Mouse (Mus musculus) left cerebral cortex, postnatal 36 days (tissue): ENCODE measurements around the gene Wee1. TPM values are rescaled to one million over a fixed set of nuclear protein-coding genes. Genes with fewer than 3 reads are reported as not detected.
"Not testable (repeated sequence)": the region's sequence is repeated elsewhere in the genome, so short reads cannot be mapped to it uniquely, and the experiment has no call there.

Source experiments
- DNase-seq, 2 experiments: peaks; one replicate each; pipeline ENCODE4 v3.0.0; 2021 to 2022; ENCODE audit warnings: low spot score in 2 of 2, mixed read lengths in 1 of 2
- intact Hi-C: fragments of 180-260 bp; cut with DNase I; formaldehyde crosslinking; loops from one replicate; pipeline ENCODE4 v1.15.1; 2025
- total RNA-seq, 2 experiments: library from RNA; stranded (reverse); gene quantifications; 2 replicates each; pipeline ENCODE4 v1.2.3; 2021

The Wee1 gene
- total RNA-seq, 2 experiments from 2014 or later: 24.7 to 25.0 TPM

DNA sequence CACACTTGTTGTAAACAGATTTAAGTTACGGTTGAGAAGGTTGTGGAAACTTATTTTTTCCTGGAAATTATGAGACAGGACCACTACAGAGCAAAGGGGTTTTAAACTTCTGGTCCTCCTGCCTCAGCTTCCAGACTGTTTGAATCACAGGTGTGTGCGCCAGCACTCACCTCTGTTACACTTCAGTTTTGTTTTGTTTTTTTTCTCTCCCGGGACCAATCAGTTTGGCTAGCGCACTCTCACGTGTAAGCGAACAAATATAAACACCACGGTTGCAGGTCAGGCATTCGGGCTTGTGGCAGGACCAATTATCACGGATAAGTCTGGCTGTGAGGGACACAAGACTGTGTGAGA, 707 bp upstream of the Wee1 start:
- no peak for DNase-seq
- intact Hi-C loops: no loop called here

DNA sequence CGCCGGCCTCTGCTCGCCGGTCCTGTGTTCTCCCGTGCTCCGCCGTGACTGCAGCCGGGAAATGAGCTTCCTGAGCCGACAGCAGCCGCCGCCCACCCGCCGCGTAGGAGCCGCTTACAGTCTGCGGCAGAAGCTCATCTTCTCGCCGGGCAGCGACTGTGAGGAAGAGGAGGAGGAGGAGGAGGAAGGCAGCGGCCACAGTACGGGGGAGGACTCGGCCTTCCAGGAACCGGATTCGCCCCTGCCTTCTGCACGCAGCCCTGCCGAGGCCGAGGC, 381 bp downstream of the Wee1 start:
- peak in 1 of 2 experiments; percentile 79 for DNase-seq
- intact Hi-C loops: no loop called here

GRCm38 (mm10) chr7:110122565-110123422, 948 bp downstream of the Wee1 start:
- intact Hi-C loops: no loop called here
- DNase-seq: peak; percentile 63 to 72

GRCm38 (mm10) chr7:110123844-110124555, 2.2 kb downstream of the Wee1 start:
- intact Hi-C loops: no loop called here
- no peak for DNase-seq

DNA sequence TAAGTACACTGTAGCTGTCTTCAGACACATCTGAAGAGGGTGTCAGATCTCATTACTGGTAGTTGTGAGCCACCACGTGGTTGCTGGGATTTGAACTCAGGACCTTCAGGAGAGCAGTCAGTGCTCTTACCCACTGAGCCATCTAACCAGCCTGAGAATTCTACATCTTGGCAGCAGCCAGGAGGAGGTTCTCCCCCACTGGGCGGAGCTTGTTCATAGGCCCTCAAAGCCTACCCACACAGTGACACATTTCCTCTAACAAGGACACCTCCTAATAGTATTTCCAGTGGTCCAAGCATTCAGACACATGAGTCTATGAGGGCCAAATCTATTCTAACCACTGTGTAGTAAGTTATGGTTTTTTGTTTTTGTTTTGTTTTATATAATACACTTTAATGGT, 6.7 kb downstream of the Wee1 start:
- no peak for DNase-seq
- intact Hi-C loops: no loop called here

GRCm38 (mm10) chr7:110132272-110132671, 10.4 kb downstream of the Wee1 start:
- DNase-seq, intact Hi-C loops: not testable (repeated sequence)

GRCm38 (mm10) chr7:110133988-110134387, 12.1 kb downstream of the Wee1 start:
- DNase-seq: no peak
- intact Hi-C loops: no loop called here

- DNase-seq: no peak
- intact Hi-C loops: no loop called here
Observed at GRCm38 (mm10) chr7:110138538-110138937, 16.7 kb downstream of the Wee1 start.

DNA sequence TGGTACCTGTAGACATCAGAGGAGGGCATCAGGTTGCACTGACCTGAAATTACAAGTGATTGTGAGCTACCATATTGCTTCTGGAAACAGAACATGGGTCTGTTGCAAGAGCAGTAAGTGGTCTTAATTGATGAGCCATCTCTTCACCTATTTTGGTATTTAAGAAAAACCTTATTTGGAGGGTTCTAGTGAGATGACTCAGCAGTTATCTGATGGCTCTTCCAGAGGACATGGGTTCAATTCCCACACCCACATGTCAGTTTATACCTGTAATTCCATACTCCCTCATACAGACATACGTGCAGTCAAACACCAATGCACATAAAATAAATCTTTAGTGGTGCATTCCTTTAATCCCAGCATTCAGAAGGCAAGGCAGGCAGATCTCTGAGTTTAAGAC, 22.0 kb downstream of the Wee1 start:
- DNase-seq: no peak
- intact Hi-C loops: no loop called here

DNA sequence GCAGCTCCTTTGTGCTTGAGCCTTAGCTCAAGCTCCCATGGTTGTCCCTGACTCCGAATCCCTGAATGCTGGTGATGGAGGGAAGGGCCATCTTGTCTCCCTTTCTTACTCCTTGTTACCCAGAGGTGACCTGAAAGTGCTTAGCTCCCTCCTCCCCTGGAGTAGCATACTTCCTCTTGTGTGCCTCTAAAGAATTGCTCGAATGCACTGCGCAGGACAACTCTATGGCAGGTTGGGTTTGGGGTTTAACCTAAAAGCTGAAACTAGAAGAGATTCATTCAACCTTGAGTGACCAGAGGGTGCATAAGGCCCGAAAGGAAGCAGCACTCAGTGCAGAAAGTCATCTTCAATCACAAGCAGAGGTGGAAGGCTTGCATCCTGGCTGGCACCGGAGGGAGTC, 31.0 kb downstream of the Wee1 start:
- intact Hi-C loops: no loop called here
- no peak for DNase-seq

DNA sequence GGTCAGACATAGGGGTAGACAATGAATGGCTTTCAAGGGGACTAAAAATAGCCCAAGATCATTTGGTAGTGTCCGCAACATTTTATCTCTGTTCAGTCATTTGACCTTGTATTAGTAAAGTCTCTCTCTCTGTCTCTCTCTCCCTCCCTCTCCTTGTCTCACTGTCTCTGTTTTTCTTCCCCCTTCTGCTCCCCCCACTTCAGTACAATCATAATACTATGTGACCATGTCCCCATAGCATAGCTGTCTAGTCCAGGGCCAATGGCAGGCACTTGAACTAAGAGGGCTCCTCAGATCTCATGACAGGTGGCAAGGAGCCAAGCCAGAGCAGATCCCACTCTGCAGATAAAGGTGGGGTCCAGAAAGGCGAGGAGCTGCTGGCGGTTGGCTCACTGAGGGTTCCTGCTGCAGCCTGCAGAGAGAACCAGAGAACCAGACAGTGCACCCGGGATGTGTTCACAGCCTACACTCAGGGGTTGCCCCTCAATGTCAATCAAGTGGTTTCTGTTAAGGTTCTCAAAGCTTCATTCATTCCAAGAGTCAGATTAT, 34.9 kb downstream of the Wee1 start:
- no peak for DNase-seq
- intact Hi-C loops: no loop called here

- no peak for DNase-seq
- intact Hi-C loops: no loop called here
Observed at GRCm38 (mm10) chr7:110157261-110157910, 35.5 kb downstream of the Wee1 start.

DNA sequence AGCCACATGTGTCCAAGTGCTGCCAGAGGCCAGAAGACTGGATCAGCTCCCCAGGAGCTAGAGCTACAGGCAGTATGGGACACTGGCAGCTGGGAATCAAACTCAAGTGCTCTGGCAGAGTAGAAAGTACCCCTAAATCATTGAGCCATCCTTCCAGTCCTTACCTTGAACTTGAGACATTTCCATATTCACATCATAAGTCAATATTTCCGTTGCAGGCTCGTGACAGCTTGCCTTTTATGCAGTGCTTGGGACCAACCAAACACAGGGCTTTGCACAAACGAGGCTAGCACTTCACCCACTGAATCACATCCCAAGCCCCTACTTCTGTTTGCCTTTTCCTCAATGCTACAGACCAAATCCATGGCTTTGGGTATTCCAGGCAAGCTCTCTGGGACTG, 36.2 kb downstream of the Wee1 start:
- DNase-seq: no peak
- intact Hi-C loops: no loop called here

DNA sequence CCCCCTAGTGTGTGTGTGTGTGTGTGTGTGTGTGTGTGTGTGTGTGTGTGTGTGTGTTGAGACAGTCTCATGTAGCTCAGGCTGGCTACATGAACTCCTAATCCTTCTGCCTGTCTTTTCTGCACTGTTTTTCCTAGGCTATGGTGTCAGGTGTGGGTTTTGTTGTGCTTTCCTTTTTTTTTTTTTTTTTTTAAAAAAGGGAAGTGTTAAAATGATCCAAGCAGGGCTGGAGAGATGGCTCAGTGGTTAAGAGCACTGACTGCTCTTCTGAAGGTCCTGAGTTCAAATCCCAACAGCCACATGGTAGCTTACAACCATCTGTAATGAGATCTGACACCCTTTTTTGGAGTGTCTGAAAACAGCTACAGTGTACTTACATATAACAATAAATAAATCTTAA, 38.3 kb downstream of the Wee1 start:
- intact Hi-C loops: loop anchor here (5.0 to 10.0 kb wide), 2 partner anchors 275 to 467 kb away; partner anchors contain the start of gene Adm

GRCm38 (mm10) chr7:110160601-110161000, 38.8 kb downstream of the Wee1 start:
- no peak for DNase-seq
- intact Hi-C loops: loop anchor here (5.0 to 10.0 kb wide), 2 partner anchors 274 to 467 kb away; partner anchors contain the start of gene Adm

More for the DNA sequence above, 38.3 kb downstream of the Wee1 start:
- DNase-seq: not testable (repeated sequence)

GRCm38 (mm10) chr7:110163024-110163423, 41.2 kb downstream of the Wee1 start:
- DNase-seq: no peak

DNA sequence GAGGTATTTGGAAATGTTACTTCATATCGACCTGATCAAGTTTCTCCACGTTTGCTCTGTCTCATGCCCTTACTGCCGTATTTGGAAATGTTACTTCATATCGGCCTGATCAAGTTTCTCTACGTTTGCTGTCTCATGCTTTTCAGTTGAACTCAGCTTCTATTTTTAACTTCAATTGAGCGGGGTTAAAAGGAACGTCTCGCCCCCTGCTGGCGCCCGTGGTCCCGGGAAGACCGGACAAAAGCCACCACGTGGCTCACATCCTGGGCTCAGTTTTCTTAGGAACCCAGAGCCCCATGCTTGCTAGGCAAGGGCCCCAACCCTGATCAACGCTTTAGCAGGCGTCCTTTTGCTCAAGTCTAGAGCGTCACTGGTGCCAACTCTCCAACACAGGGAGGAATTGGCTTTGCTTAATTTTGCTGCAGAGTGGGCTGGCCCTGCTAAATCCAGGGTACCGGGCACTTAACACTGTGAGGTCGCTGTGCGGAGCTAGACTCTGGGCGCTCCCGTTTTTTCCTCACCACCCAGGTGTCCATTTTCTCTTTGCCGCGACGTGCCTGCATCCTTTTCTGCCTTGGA, 42.3 kb downstream of the Wee1 start:
- peak; percentile 65 to 70 for DNase-seq
- intact Hi-C loops: loop anchor here (1.0 to 10.0 kb wide), 3 partner anchors 102 to 463 kb away; partner anchors contain the start of gene Adm

More at GRCm38 (mm10) chr7:110163024-110163423, 41.2 kb downstream of the Wee1 start:
- intact Hi-C loops: loop anchor here (5.0 to 10.0 kb wide), 2 partner anchors 272 to 464 kb away; partner anchors contain the start of gene Adm

- DNase-seq: peak; percentile 85 to 87
- intact Hi-C loops: loop anchor here (1.0 to 10.0 kb wide), 3 partner anchors 102 to 463 kb away; partner anchors contain the start of gene Adm
Observed at GRCm38 (mm10) chr7:110164712-110165122, 42.9 kb downstream of the Wee1 start.

DNA sequence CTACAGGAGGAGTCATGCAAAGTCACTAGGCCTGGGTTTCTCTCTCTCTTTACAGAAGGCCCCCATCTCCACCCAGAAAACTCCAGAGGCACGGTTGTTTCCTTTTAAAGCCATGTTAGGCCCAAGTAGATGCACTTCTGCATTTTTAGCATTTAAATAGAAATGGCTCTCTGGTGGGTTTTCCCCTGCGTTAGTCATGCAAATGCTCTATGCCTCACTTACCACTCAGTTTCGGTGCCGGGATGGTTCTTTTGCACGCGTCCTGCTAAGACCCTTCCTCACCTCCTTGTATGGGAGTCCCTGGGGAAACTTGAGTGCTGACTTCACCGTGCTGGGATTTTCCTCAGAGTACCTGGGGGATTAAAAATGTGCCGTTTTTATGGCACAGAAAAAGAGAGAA, 44.4 kb downstream of the Wee1 start:
- DNase-seq: no peak
- intact Hi-C loops: loop anchor here (10.0 kb wide), 1 partner anchor 269 kb away; no protein-coding TSS in a partner anchor

DNA sequence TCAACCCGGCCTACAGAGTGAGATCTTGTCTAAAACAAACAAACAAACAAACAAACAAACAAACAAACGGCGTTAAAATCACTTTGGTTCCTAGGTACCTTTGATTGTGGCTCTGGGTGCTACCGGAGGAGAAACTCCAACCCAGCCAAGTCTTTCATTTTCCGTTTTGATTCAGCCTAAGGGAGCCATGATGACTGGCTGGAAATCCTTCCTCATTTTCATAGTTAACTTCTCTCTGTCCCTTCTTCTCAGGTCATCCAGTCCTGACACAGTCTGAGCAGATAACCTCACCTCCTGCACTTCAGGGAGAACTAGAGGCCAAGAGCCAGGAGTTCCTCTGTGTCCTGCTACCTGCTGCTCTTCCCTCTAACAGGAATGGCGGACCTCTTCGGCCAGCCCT, 57.4 kb downstream of the Wee1 start:
- DNase-seq: no peak
- intact Hi-C loops: no loop called here
